Mouse (Mus musculus) lung, embryonic 14.5 days (tissue): ENCODE measurements at regions not wholly inside any gene's neighbourhood (a gene's known extent, or its start where the extent isn't known, plus 50 kb on each side); places are given as distances from the start of the nearest gene placed in this dataset.

Experiments
- ATAC-seq: fragments of 200-750 bp; cut with Nextera tagmentation; 2 replicates; pipeline ENCODE4 v1.8.0; 2017; ENCODE audit warnings: mild to moderate bottlenecking, moderate TSS enrichment, moderate library complexity; ENCODE audit not compliant: insufficient read depth
- DNase-seq: peaks from one replicate; pipeline ENCODE4 v3.0.0-alpha.2; 2015
- H3K27ac ChIP-seq: fragments of 300-500 bp; sonication (generic); 2 replicates; pipeline ENCODE4 v1.5.1; 2014; ENCODE audit warnings: low read depth, mild to moderate bottlenecking, moderate library complexity
- H3K27me3 ChIP-seq: fragments of 300-500 bp; sonication (generic); 2 replicates; pipeline ENCODE4 v1.6.1; 2014; ENCODE audit warnings: low read length, control low read depth; ENCODE audit not compliant: insufficient read depth
- H3K36me3 ChIP-seq: fragments of 300-500 bp; sonication (generic); 2 replicates; pipeline ENCODE4 v1.6.1; 2014; ENCODE audit warnings: control low read depth; ENCODE audit not compliant: insufficient read depth
- H3K4me1 ChIP-seq: fragments of 300-500 bp; sonication (generic); 2 replicates; pipeline ENCODE4 v1.6.1; 2014; ENCODE audit warnings: antibody characterized with exemption, control low read depth; ENCODE audit not compliant: insufficient read depth
- H3K4me2 ChIP-seq: fragments of 300-500 bp; sonication (generic); 2 replicates; pipeline ENCODE4 v1.6.1; 2014; ENCODE audit warnings: mild to moderate bottlenecking
- H3K4me3 ChIP-seq: fragments of 300-500 bp; sonication (generic); 2 replicates; pipeline ENCODE4 v1.5.1; 2014; ENCODE audit warnings: low read depth, low read length
- H3K9ac ChIP-seq: fragments of 300-500 bp; sonication (generic); 2 replicates; pipeline ENCODE4 v1.6.1; 2014
- H3K9me3 ChIP-seq: fragments of 300-500 bp; sonication (generic); 2 replicates; pipeline ENCODE4 v1.6.1; 2016; ENCODE audit warnings: low read depth, low read length, control low read depth
- CTCF ChIP-seq: IDR thresholded peaks from 2 replicates; pipeline ENCODE4 v1.5.1; 2016; ENCODE audit warnings: antibody characterized with exemption, low read depth
- WGBS: fragments of 180-500 bp; shearing (Covaris S2); extraction: QIAGEN DNeasy Blood & Tissue Kit; methylation state at CpG from one replicate; pipeline ENCODE4 v1.1.7; 2014; 5-methylcytosine and 5-hydroxymethylcytosine counted together

DNA sequence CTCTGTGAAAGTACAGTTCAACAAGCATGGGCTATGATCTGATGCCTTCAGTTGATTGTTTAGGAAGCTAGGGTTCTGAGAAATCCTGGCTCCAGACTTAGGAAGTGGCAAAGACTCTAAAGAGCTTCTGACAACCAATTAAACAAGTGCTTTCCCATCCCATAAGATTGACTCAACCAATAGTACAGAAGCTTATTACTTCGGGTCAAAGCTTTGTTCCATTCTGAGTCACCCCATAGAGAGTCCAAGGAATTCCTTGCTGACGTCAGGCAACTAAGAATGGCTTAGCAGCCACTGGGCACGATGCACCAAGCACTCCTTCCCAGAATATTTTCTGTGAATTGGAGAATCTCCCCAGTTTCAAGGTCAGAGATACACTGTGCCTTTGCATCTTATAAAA, 59.0 kb upstream of the Ntm start:
- Histone ChIP-seq H3K9ac (no peak overlapping the region), H3K4me1 (no peaks in the 10 kb centered on the region), H3K27ac (no peak overlapping the region), H3K36me3 (no peaks in the 10 kb centered on the region), H3K9me3 (no peaks in the 10 kb centered on the region), H3K4me3 (no peak overlapping the region), H3K27me3 (no peaks in the 10 kb centered on the region), H3K4me2 (no peak overlapping the region)
- DNase-seq (no peak), ATAC-seq (no peak)
- 68% methylated on average over 3 of the region's 3 CpGs for WGBS
- no peak for TF ChIP-seq CTCF

DNA sequence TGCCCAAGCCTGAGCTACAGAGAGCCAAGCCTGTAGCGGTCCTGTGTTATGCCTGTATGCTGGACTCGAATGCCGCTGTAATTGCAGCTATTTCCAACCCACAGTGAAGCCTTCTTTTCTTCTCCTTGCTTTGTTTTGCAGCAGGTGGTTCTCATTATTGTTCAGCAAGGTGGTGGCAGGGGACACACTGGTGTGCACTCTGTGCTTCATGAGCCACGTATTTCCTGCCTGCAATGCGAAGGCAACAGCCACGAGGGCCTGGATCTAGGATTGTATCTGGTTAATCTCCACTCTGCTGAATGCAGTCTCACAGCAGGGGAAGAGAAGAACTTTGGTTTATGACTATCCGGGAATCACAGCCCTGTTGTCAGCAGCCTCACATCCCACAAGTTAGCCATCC, 62.3 kb upstream of the Ntm start:
- Histone ChIP-seq H3K27me3 (no peaks in the 10 kb centered on the region), H3K9ac (no peak overlapping the region), H3K36me3 (no peaks in the 10 kb centered on the region), H3K4me1 (no peaks in the 10 kb centered on the region), H3K27ac (no peak overlapping the region), H3K4me2 (no peak overlapping the region), H3K4me3 (no peak overlapping the region), H3K9me3 (no peaks in the 10 kb centered on the region)
- no peak for DNase-seq
- no peak for TF ChIP-seq CTCF
- ATAC-seq: no peak
- WGBS: 60% methylated on average over 7 of the region's 7 CpGs

DNA sequence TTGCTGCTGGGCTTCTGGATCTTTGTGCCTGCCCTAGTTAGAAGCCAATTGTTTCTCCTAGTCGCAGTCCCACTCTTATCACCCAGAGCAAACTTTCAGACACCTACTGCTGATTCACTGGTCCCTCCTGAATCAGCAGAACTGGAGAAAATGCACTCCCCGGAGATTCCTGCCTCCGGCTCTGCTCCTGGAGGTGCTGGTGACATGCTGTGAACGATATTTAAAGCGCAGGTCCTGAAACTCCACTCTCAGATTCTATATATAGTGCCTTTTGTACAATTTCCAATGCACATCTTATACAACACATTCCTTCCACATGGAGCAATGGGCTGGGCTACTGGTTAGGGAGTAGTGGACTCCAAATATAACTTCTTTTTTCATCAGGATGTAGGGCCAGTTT, 64.0 kb upstream of the Ntm start:
- H3K4me3 ChIP-seq: no peak overlapping the region
- H3K27ac ChIP-seq: no peak overlapping the region
- H3K9me3 ChIP-seq: no peaks in the 10 kb centered on the region
- TF ChIP-seq CTCF: no peak
- 23% methylated on average over 5 of the region's 5 CpGs for WGBS
- no peaks in the 10 kb centered on the region for H3K27me3 ChIP-seq
- peak; percentile 5 for DNase-seq
- H3K4me1 ChIP-seq: no peaks in the 10 kb centered on the region
- ATAC-seq: no peak
- H3K4me2 ChIP-seq: no peak overlapping the region
- H3K9ac ChIP-seq: no peak overlapping the region
- H3K36me3 ChIP-seq: no peaks in the 10 kb centered on the region

DNA sequence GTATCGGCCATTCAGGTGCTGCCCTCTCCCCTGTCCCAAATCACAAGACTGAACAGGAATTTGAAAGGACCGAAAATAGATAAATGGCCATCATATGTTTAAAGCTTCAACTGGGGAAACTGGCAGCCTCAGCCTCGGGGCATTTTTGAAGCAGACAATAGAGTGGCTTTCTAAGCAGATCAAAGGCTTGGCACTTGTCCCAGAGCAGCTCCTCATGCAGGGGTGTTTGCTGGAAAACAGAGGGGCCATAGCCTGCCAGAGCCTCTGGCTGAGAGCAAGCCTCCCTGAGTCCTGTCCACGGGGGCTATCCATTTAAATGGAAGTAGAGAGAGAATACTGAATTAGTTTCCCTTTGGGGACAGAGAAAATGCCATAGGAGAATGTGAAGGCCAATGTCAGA, 77.5 kb upstream of the Ntm start:
- Histone ChIP-seq H3K4me3 (no peak overlapping the region), H3K9me3 (no peaks in the 10 kb centered on the region), H3K4me1 (no peaks in the 10 kb centered on the region), H3K4me2 (no peak overlapping the region), H3K27ac (no peak overlapping the region), H3K9ac (no peak overlapping the region), H3K36me3 (no peaks in the 10 kb centered on the region), H3K27me3 (no peaks in the 10 kb centered on the region)
- ATAC-seq (no peak), DNase-seq (peak; percentile 56)
- 37% methylated on average over 4 of the region's 4 CpGs for WGBS
- no peak for TF ChIP-seq CTCF

DNA sequence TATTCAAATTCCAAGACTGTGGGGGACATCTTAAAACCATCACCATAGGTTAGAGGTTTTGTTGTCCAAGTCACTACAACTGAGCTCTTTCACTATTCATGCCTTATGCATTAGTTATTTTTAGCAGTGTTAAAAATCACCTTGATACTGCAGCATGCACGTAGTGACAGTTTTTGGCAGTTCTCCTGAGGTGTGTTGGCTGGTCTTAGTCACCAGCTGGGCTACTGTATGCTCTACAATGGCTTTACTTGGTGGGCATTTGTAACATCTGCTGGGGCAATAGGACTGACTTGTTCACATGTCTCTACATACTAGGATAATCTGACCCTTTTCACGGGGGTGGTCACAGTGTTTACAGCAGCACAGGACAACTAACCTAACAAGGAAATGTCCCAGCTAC, 101.6 kb upstream of the Ntm start:
- 70% methylated on average over 2 of the region's 2 CpGs for whole genome bisulfite sequencing
- Histone ChIP-seq H3K4me2 (no peak overlapping the region), H3K9me3 (no peaks in the 10 kb centered on the region), H3K36me3 (no peaks in the 10 kb centered on the region), H3K4me3 (no peak overlapping the region), H3K9ac (no peak overlapping the region), H3K4me1 (no peaks in the 10 kb centered on the region), H3K27me3 (no peaks in the 10 kb centered on the region), H3K27ac (no peak overlapping the region)
- ATAC-seq (no peak), DNase-seq (no peak)
- no peak for TF ChIP-seq CTCF

DNA sequence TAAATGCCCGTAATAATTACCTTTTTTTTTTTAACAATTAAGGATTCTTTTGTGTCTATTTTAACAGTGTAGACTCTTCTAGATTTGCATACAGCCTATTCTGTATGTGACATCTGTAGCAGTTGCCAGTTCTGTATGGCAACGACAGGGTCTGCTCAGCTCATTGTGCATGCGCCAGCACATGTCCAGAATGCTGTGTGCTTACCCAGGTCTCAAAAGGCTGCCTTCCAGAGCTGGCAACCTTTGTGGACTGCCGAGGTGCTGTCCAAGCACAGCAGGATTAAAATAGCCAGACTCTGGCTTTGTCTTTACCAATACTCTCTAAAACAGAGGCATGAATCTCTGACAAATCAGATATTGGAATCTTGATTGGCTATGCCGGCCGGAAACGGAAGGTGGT, 105.0 kb upstream of the Ntm start:
- no peak overlapping the region for H3K4me2 ChIP-seq
- H3K27ac ChIP-seq: no peak overlapping the region
- 84% methylated on average over 7 of the region's 7 CpGs for WGBS
- no peak overlapping the region for H3K4me3 ChIP-seq
- H3K4me1 ChIP-seq: no peaks in the 10 kb centered on the region
- H3K27me3 ChIP-seq: no peaks in the 10 kb centered on the region
- no peak for TF ChIP-seq CTCF
- H3K9ac ChIP-seq: no peak overlapping the region
- H3K9me3 ChIP-seq: no peaks in the 10 kb centered on the region
- DNase-seq: no peak
- H3K36me3 ChIP-seq: no peaks in the 10 kb centered on the region
- no peak for ATAC-seq

DNA sequence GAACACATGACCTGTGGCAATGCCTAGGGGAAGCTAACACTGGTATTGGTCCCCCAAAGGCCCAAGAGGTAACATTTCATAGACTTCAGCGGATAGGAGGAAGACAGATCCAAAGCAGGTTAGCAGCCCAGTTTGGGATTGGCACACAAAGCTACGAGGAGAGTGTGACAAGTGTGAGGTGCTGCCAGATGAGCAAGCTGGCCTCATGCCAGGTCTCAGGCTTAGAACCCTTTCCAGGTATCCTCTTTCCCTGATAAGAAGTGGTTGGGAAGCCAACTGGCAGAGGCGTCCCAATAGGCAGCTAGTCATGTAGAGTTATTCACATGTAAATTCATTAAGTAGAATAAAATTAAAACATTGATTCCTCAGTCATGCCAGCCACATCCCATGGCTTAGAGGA, 112.3 kb upstream of the Ntm start:
- no peak overlapping the region for H3K4me2 ChIP-seq
- WGBS: 76% methylated on average over 3 of the region's 3 CpGs
- DNase-seq (no peak), ATAC-seq (no peak)
- H3K27ac ChIP-seq: no peak overlapping the region
- no peak overlapping the region for H3K9ac ChIP-seq
- TF ChIP-seq CTCF: no peak
- no peaks in the 10 kb centered on the region for H3K4me1 ChIP-seq
- no peaks in the 10 kb centered on the region for H3K27me3 ChIP-seq
- H3K36me3 ChIP-seq: no peaks in the 10 kb centered on the region
- no peaks in the 10 kb centered on the region for H3K9me3 ChIP-seq
- H3K4me3 ChIP-seq: no peak overlapping the region

DNA sequence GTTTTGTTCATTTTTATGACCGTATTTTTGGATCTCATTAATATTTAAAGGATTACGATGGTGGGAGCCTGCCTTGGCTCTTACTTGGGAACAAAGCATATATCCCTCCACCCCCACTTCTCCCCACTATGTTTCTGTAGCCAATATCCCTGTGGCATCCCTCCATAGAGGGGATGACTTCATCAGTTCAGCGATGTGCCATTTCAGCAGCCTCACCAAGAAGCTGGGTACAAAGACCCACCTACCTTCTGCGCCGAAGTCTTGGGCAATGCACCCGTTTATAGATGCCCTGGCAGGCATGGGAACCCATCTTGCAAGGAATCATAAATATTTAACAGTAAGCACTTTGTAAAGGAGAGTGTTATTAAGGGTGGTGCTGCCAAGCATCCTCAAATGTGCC, 113.1 kb upstream of the Ntm start:
- Histone ChIP-seq H3K27ac (no peak overlapping the region), H3K4me1 (no peaks in the 10 kb centered on the region), H3K9me3 (no peaks in the 10 kb centered on the region), H3K36me3 (no peaks in the 10 kb centered on the region), H3K4me3 (no peak overlapping the region), H3K27me3 (no peaks in the 10 kb centered on the region), H3K9ac (no peak overlapping the region), H3K4me2 (no peak overlapping the region)
- ATAC-seq (no peak), DNase-seq (no peak)
- TF ChIP-seq CTCF: no peak
- 90% methylated on average over 6 of the region's 6 CpGs for WGBS
